Mouse (Mus musculus) bone marrow macrophage, adult 2 months (primary cell): ENCODE results near the gene Krtap5-3. TPM values are rescaled to one million over a fixed set of nuclear protein-coding genes. Genes with fewer than 3 reads are reported as not detected.
"Not testable (repeated sequence)": the region's sequence is repeated elsewhere in the genome, so short reads cannot be mapped to it uniquely, and the experiment has no call there.

Experiments
- H3K27ac ChIP-seq: 2 replicates; pipeline ENCODE4 v1.5.1; 2012; ENCODE audit warnings: low read depth, low read length; ENCODE audit not compliant: insufficient read depth
- H3K4me1 ChIP-seq: 2 replicates; pipeline ENCODE4 v1.6.1; 2012; ENCODE audit warnings: low read length; ENCODE audit not compliant: control insufficient read depth, insufficient read depth
- H3K4me3 ChIP-seq: 2 replicates; pipeline ENCODE4 v1.5.1; 2012; ENCODE audit warnings: mild to moderate bottlenecking, low read length, moderate library complexity; ENCODE audit not compliant: insufficient read depth
- CTCF ChIP-seq: IDR thresholded peaks from 2 replicates; pipeline ENCODE4 v1.5.1; 2012; ENCODE audit warnings: low read depth, mild to moderate bottlenecking, low read length, moderate library complexity
- POLR2A ChIP-seq: IDR thresholded peaks from 2 replicates; pipeline ENCODE4 v1.6.1; 2012; ENCODE audit warnings: mild to moderate bottlenecking, low read depth, low read length, borderline replicate concordance
- polyA plus RNA-seq: library from polyadenylated mRNA; stranded (reverse); fragments of >200 nt; gene quantifications from 2 replicates; pipeline ENCODE4 v1.2.4, GENCODE M21; 2012; ENCODE audit not compliant: missing spikeins, insufficient read depth, insufficient read length

Krtap5-3 gene
- not detected in 2 replicates for polyA plus RNA-seq

DNA sequence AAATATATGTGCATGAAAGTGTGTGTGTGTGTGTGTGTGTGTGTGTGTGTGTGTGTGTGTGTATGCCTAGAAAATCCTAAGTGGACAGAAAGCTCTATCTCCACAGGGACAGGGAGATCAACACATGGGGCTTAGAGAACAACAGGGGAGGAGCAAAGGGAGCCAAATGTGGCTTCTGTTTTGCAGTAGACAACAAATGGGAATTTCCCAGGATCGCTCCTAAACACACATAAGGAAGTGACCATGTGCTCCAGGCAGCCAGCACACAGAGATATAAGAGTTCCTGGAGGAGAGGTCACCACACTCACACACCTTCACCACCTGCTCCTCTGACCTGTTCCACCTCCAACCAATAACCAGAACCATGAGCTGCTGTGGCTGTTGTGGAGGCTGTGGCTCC lies at the start of gene Krtap5-3:
Gene Krtap5-3, plus strand, starts transcription at position 301 of the 400 bp plus-strand sequence.
- Histone ChIP-seq H3K27ac (no peak within 1 kb of the TSS), H3K4me1 (0 out of 2 replicates have a peak, but pooled peaks cover 2% of the 10 kb centered on the region), H3K4me3 (no peak within 1 kb of the TSS)
- TF ChIP-seq POLR2A (no peak), CTCF (no peak)

DNA sequence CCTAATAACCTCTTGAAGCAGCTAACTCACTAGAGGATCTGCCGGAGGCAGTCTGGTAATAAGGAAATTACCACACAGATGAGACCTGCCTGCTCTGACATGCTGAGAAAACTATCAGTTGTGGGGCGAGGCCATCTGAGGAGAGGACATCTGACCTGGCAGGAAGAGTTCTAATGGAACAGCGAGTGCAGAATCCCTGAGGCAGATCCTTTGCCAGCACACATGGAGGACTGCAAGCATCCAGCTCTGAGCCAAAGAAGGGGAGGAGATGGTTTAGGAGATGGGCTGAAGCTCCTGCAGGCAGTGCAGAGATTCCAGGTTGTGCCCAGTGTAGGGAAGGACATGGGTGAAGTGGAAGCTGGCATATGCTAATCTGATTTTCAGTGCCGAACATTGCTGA lies 49.0 kb upstream of the Krtap5-3 start:
- no peak overlapping the region for H3K27ac ChIP-seq
- TF ChIP-seq POLR2A (no peak), CTCF (no peak)
- H3K4me3 ChIP-seq, result no peak overlapping the region
- no peaks in the 10 kb centered on the region for H3K4me1 ChIP-seq

DNA sequence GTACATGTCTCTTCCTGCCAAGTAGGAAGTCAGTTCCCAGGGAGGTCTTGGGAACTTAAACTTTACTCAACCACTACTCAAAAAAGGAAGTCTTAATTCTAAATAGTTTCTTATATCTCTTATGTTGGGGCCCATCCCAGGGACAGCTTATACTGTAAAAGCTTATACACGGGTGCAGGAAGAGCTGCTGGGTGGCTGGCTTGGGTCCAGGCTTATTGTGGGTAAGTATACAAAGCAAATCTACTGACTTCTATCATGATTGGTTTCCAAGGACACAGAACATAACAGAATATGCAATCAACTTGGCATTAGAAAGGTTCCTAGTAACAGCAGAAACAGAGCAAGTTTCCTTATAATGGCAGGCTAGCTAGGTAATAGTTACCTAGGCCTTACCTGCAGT lies 45.9 kb upstream of the Krtap5-3 start:
- H3K27ac ChIP-seq, result no peak overlapping the region
- H3K4me1 ChIP-seq, result no peaks in the 10 kb centered on the region
- TF ChIP-seq CTCF, result no peak
- TF ChIP-seq POLR2A, result no peak
- no peak overlapping the region for H3K4me3 ChIP-seq

DNA sequence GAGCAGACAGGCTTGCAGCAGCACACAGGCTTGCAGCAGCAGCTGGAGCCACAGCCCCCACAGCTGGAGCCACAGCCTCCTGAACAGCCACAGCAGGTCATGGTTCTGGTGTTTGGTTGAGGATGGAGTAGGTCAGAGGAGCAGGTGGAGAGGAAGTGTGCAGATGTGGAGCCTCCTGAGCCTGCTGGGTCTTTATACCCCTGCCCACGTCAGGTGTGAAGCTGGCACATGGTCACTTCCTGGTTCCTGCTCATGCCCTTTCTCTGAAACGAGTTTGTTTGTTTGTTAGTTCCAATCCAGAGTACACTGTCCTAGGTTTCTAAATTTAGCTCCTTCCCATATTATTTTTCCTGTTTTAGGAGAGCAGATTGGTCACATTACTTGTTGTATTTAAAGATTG lies 44.2 kb upstream of the Krtap5-3 start, which contains the start of gene Gm29735:
Gene Gm29735, minus strand, starts transcription at position 101 of the 400 bp plus-strand sequence.
- H3K4me1 ChIP-seq, H3K4me3 ChIP-seq, H3K27ac ChIP-seq: not testable (repeated sequence)

DNA sequence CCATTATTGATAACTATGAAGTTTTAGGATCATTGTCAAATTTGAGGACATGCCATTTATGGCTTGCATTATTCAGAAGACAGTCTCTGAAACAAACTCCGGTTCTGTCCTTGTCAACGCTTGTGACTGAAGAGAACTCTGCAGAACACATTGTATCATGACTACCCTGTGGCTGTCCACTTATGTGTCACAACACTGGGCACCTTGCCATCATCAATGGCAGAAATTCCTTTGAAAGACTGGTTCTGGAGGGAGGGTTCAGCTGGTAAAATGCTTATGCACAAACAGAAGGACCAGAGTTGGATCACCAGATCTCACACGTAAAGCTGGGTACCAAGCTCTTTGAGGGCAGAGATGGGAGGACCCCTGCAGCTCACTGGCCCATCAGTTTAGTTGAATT lies 41.8 kb upstream of the Krtap5-3 start:
- no peak overlapping the region for H3K4me3 ChIP-seq
- no peak overlapping the region for H3K27ac ChIP-seq
- H3K4me1 ChIP-seq, result no peaks in the 10 kb centered on the region
- TF ChIP-seq CTCF, result no peak
- TF ChIP-seq POLR2A, result no peak

DNA sequence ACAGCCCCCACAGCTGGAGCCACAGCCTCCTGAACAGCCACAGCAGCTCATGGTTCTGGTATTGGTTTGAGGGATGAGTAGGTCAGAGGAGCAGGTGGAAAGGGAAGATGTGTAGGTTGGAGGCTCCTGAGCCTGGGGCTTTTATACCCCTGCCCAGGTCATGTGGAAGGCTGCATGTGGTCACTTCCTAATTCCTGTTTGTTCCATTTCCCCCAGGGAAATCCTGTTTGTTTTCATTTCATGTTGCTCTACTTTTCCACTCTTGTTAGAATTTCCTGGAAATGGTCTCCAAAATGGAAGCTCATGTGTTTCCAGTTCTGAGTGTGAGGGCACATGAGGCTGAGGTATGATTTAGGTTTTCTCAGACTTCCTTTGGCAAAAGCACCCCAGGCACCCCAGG lies 35.5 kb upstream of the Krtap5-3 start, which contains the start of gene Gm4553:
Gene Gm4553, minus strand, starts transcription at position 101 of the 400 bp plus-strand sequence.
- H3K4me1 ChIP-seq, H3K27ac ChIP-seq, H3K4me3 ChIP-seq: not testable (repeated sequence)

DNA sequence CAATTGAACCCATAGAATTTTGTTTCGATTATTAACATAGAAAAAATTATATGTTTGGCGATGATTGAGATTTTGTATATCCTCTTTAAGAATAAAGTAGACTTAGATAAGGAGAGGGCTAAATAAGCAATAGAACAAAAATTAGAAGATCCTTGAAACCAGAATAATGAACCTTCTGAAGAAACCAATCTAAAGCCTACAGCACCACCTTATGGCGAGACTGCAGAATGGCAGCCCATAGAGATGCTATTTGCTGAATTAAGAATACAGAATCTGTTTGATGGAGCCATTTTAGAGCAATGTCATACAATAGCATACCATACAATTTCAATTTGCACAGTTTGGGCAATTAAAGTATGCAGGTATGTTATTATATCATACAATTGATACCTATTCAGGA lies 31.3 kb upstream of the Krtap5-3 start:
- Histone ChIP-seq H3K4me1 (no peaks in the 10 kb centered on the region), H3K4me3 (no peak overlapping the region), H3K27ac (no peak overlapping the region)
- TF ChIP-seq POLR2A, result no peak
- TF ChIP-seq CTCF, result no peak

DNA sequence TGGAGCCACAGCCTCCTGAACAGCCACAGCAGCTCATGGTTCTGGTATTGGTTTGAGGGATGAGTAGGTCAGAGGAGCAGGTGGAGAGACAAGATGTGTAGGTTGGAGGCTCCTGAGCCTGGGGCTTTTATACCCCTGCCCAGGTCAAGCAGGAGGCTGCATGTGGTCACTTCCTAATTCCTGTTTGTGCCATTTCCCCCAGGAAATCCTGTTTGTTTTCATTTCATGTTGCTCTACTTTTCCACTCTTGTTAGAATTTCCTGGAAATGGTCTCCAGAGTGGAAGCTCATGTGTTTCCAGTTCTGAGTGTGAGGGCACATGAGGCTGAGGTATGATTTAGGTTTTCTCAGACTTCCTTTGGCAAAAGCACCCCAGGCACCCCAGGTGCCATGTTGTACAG lies 25.3 kb upstream of the Krtap5-3 start, which contains the start of gene Krtap5-2:
Gene Krtap5-2, minus strand, starts transcription at position 101 of the 400 bp plus-strand sequence.
- H3K4me3 ChIP-seq, H3K4me1 ChIP-seq, H3K27ac ChIP-seq: not testable (repeated sequence)

DNA sequence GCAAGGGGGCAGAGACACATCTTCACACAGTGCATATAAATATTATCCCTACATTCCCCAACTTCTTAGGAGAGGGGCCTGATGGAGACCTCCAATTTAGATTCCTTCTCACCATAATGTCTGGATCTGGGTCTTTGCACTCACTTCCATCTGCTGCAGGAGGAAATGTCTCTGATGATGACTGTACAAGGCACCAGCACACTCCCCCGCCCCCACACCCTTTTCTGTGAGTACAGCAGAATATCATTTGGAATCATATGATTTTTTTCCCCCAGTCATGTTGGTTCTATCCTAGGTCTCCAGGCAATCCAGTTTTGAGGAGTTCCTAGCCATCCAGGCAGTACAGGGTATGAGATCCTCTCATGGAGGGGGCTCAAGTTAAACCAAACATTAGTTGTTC lies 22.5 kb upstream of the Krtap5-3 start:
- no peaks in the 10 kb centered on the region for H3K4me1 ChIP-seq
- no peak overlapping the region for H3K4me3 ChIP-seq
- TF ChIP-seq CTCF, result no peak
- no peak for TF ChIP-seq POLR2A
- H3K27ac ChIP-seq, result no peak overlapping the region

DNA sequence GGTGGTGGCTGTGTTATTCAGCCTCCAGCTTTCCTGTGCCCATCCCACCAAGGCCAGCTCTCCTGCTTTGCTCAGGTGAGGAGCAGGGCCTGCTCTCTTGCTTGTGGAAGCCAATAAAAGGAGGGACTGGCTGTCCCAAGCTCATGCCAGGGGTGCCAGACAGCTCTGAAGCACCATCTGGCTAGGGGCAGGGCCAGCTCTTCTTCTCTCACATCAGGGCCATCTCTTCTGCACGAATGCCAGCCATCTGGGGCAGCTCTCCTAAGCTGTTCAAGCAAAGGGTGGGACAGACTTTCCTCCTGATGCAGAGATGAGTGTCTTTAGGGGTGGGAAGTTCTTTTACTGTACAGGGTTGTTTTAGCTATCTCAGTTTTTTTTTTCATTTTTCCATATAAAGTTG lies 20.1 kb upstream of the Krtap5-3 start:
- Histone ChIP-seq H3K4me3 (no peak overlapping the region), H3K27ac (no peak overlapping the region), H3K4me1 (no peaks in the 10 kb centered on the region)
- no peak for TF ChIP-seq CTCF
- TF ChIP-seq POLR2A, result no peak

DNA sequence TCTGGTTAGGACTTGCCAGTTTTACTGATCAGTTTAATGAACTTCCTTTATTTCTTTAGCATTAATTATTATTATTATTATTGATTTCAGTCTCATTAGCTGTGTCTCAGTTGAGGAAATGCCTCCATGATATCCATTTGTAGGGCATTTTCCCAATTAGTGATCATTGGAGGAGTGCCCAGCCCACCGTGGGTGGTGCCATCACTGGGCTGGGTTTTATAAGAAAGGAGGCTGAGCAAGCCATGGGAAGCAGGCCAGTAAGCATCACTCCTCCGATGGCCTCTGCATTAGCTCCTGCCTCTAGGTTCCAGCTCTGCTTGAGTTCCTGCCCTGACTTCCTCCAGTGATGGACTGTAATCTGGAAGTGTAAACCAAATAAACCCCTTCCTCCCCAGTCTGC lies 13.0 kb upstream of the Krtap5-3 start:
- Histone ChIP-seq H3K4me3 (no peak overlapping the region), H3K27ac (no peak overlapping the region), H3K4me1 (no peaks in the 10 kb centered on the region)
- TF ChIP-seq CTCF (no peak), POLR2A (no peak)
